Mouse (Mus musculus): ENCODE results near the gene Pibf1. TPM values are rescaled to one million over a fixed set of nuclear protein-coding genes. Genes with fewer than 3 reads are reported as not detected.

Pibf1 gene
- polyA plus RNA-seq, 2 experiments: 2.8 to 5.6 TPM

- WGBS (ENCODE audit: insufficient replicate concordance): 33% methylated on average over 5 of the region's 5 CpGs
- DNase-seq (ENCODE audit: low read depth in 3 of 3, low spot score in 3 of 3) (no peak), ATAC-seq (ENCODE audit: insufficient read depth) (no peak)
- Histone ChIP-seq H3K27ac (no peak overlapping the region), H3K9ac (replicated peaks) (no peak overlapping the region), H3K4me2 (ENCODE audit: low read depth) (no peak overlapping the region), H3K36me3 (replicated peaks; ENCODE audit: control insufficient read depth, insufficient read depth, low read depth) (no peaks in the 10 kb centered on the region), H3K4me3 (ENCODE audit: insufficient read depth in 1 of 2, low read depth in 2 of 2, low read length in 2 of 2) (no peak overlapping the region), H3K27me3 (ENCODE audit: control insufficient read depth, insufficient read depth, low read length) (no peaks in the 10 kb centered on the region), H3K9me3 (ENCODE audit: control insufficient read depth, low read length) (no peaks in the 10 kb centered on the region), H3K4me1 (replicated peaks; ENCODE audit: control insufficient read depth in 2 of 2, insufficient read depth in 2 of 2, low read length in 1 of 2) (peaks cover 0 to 4% of the 10 kb centered on the region in 2 experiments; a peak in 2 of 4 replicates)
- TF ChIP-seq EP300 (IDR thresholded peaks at IDR 0.05; ENCODE audit: low read depth) (no peak), CTCF (IDR thresholded peaks at IDR 0.05; ENCODE audit: low read depth) (no peak)
Observed at GRCm38 (mm10) chr14:99280825-99281433, 181.7 kb downstream of the Pibf1 start.

DNA sequence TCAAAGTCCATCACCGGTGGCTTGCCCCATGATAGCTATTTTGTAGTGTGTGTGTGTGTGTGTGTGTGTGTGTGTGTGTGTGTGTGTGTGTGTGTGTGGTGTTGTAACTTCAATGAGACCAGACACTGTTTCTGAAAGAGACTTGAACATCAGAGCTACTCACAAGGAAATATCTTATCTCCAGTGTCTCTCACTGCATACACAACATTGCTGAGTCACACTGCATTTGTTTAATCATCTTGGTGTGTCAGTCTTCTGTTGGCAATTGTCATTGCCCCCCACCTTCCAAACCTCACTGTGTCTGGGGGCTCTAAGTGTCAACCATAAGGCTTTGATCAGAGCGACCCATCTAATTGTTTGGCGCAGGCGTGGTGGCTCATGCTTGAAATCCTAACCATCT, 186.3 kb downstream of the Pibf1 start:
- no peak for ATAC-seq (ENCODE audit: insufficient read depth)
- WGBS (ENCODE audit: insufficient replicate concordance): 59% methylated on average over 4 of the region's 4 CpGs

GRCm38 (mm10) chr14:99292176-99292575, 193.0 kb downstream of the Pibf1 start:
- Histone ChIP-seq H3K27me3 (ENCODE audit: control insufficient read depth, insufficient read depth, low read length) (peaks cover under 1% of the 10 kb centered on the region; the same call in 1 of the 2 replicates), H3K27ac (no peak overlapping the region), H3K9ac (replicated peaks) (no peak overlapping the region), H3K9me3 (ENCODE audit: control insufficient read depth, low read length) (no peaks in the 10 kb centered on the region), H3K4me1 (replicated peaks; ENCODE audit: control insufficient read depth in 2 of 2, insufficient read depth in 2 of 2, low read length in 1 of 2) (no peaks in the 10 kb centered on the region; a peak in 1 of 4 replicates), H3K4me2 (ENCODE audit: low read depth) (no peak overlapping the region), H3K36me3 (replicated peaks; ENCODE audit: control insufficient read depth, insufficient read depth, low read depth) (no peaks in the 10 kb centered on the region), H3K4me3 (ENCODE audit: insufficient read depth in 1 of 2, low read depth in 2 of 2, low read length in 2 of 2) (no peak overlapping the region)
- ATAC-seq (ENCODE audit: insufficient read depth) (no peak), DNase-seq (ENCODE audit: low read depth in 3 of 3, low spot score in 3 of 3) (no peak)
- TF ChIP-seq CTCF (IDR thresholded peaks at IDR 0.05; ENCODE audit: low read depth): no peak
- TF ChIP-seq EP300 (IDR thresholded peaks at IDR 0.05; ENCODE audit: low read depth): no peak
- whole genome bisulfite sequencing (ENCODE audit: insufficient replicate concordance): 73% methylated on average over 5 of the region's 5 CpGs

More for the DNA sequence above, 186.3 kb downstream of the Pibf1 start:
- no peak for DNase-seq (ENCODE audit: low read depth in 3 of 3, low spot score in 3 of 3)
- Histone ChIP-seq H3K4me1 (replicated peaks; ENCODE audit: control insufficient read depth in 2 of 2, insufficient read depth in 2 of 2, low read length in 1 of 2) (peaks cover 0 to 2% of the 10 kb centered on the region in 2 experiments; a peak in 1 of 4 replicates), H3K4me2 (ENCODE audit: low read depth) (no peak overlapping the region), H3K27me3 (ENCODE audit: control insufficient read depth, insufficient read depth, low read length) (no peaks in the 10 kb centered on the region), H3K27ac (no peak overlapping the region), H3K9me3 (ENCODE audit: control insufficient read depth, low read length) (no peaks in the 10 kb centered on the region), H3K36me3 (replicated peaks; ENCODE audit: control insufficient read depth, insufficient read depth, low read depth) (no peaks in the 10 kb centered on the region), H3K4me3 (ENCODE audit: insufficient read depth in 1 of 2, low read depth in 2 of 2, low read length in 2 of 2) (no peak overlapping the region), H3K9ac (replicated peaks) (no peak overlapping the region)
- TF ChIP-seq EP300 (IDR thresholded peaks at IDR 0.05; ENCODE audit: low read depth) (no peak), CTCF (IDR thresholded peaks at IDR 0.05; ENCODE audit: low read depth) (no peak)

DNA sequence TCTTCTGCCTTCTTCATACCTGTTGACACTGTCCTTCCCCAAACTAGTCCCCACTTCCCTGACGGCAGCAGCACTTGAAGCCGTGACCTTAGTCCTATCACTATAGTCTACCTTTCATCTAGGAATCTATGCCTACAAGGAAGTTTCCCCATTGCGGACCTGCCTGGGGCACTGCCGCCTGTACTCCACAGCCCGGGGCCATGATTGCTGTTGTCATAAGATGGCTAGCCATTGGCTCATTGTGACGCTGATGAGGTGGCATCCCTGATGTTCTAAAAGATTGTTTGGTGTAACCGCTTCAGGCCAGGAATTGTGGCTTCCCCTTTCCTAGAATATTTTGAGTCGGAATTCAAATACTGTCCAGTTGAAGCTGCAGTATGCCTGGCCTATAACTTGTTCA, 195.2 kb downstream of the Pibf1 start:
- 71% methylated on average over 8 of the region's 8 CpGs for WGBS (ENCODE audit: insufficient replicate concordance)
- no peak for ATAC-seq (ENCODE audit: insufficient read depth)
- H3K27me3 ChIP-seq (ENCODE audit: control insufficient read depth, insufficient read depth, low read length): peaks cover 23% of the 10 kb centered on the region

DNA sequence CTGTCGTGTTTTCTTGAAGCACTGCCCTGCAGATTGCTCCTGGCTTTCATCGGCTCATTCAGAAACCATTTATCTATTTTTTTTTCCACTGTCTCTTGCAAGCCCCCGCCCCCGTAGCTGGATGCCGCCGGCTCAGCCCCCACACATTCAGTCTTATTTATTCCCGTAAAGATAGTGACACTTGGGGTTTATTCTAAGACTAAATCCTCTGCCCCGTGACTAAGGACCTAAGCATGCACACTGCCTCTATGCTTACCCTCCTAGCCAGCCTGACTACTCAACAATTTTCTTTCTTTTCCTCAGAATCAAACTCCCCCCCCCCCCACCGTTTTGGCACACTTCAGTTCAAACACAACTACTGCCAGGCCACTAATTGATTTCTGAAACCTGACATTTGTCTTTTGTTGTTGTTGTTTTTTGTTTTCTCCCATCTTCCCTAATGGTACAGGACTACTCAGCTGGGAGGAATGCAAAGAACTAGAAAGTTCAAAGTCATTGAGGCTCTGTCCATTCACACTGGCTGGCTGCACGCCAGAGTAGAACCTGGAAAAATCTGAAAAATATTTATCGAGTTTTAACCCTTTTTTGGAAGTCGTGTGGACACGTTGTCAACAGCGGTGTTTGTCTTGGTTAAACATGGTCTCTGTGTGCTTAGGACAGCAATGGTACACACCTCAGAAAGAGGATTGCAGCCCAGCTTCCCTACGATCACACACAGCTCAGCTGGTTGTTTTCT, 196.6 kb downstream of the Pibf1 start:
- no peak overlapping the region for H3K27ac ChIP-seq
- WGBS (ENCODE audit: insufficient replicate concordance): 55% methylated on average over 15 of the region's 15 CpGs
- H3K9me3 ChIP-seq (ENCODE audit: control insufficient read depth, low read length): no peaks in the 10 kb centered on the region
- TF ChIP-seq EP300 (IDR thresholded peaks at IDR 0.05; ENCODE audit: low read depth) (no peak), CTCF (IDR thresholded peaks at IDR 0.05; ENCODE audit: low read depth) (no peak)
- ATAC-seq (ENCODE audit: insufficient read depth): no peak
- no peak overlapping the region for H3K4me3 ChIP-seq (ENCODE audit: insufficient read depth in 1 of 2, low read depth in 2 of 2, low read length in 2 of 2)
- H3K4me2 ChIP-seq (ENCODE audit: low read depth): no peak overlapping the region
- H3K9ac ChIP-seq (replicated peaks): no peak overlapping the region
- no peaks in the 10 kb centered on the region for H3K36me3 ChIP-seq (replicated peaks; ENCODE audit: control insufficient read depth, insufficient read depth, low read depth)
- no peak for DNase-seq (ENCODE audit: low read depth in 3 of 3, low spot score in 3 of 3)
- H3K27me3 ChIP-seq (ENCODE audit: control insufficient read depth, insufficient read depth, low read length): peaks cover 35% of the 10 kb centered on the region
- peaks cover 0 to 2% of the 10 kb centered on the region in 2 experiments; a peak in 1 of 4 replicates for H3K4me1 ChIP-seq (replicated peaks; ENCODE audit: control insufficient read depth in 2 of 2, insufficient read depth in 2 of 2, low read length in 1 of 2)

More for the DNA sequence above, 195.2 kb downstream of the Pibf1 start:
- Histone ChIP-seq H3K4me2 (ENCODE audit: low read depth) (no peak overlapping the region), H3K27ac (no peak overlapping the region), H3K9me3 (ENCODE audit: control insufficient read depth, low read length) (no peaks in the 10 kb centered on the region), H3K9ac (replicated peaks) (no peak overlapping the region), H3K4me1 (replicated peaks; ENCODE audit: control insufficient read depth in 2 of 2, insufficient read depth in 2 of 2, low read length in 1 of 2) (peaks cover 0 to 2% of the 10 kb centered on the region in 2 experiments; a peak in 1 of 4 replicates), H3K4me3 (ENCODE audit: insufficient read depth in 1 of 2, low read depth in 2 of 2, low read length in 2 of 2) (no peak overlapping the region), H3K36me3 (replicated peaks; ENCODE audit: control insufficient read depth, insufficient read depth, low read depth) (no peaks in the 10 kb centered on the region)
- TF ChIP-seq EP300 (IDR thresholded peaks at IDR 0.05; ENCODE audit: low read depth): no peak
- TF ChIP-seq CTCF (IDR thresholded peaks at IDR 0.05; ENCODE audit: low read depth): no peak
- DNase-seq (ENCODE audit: low read depth in 3 of 3, low spot score in 3 of 3): no peak
